Mouse (Mus musculus): Measurements from ENCODE around the gene Il2ra. TPM values are rescaled to one million over a fixed set of nuclear protein-coding genes. Genes with fewer than 3 reads are reported as not detected.
A peak's percentile ranks its signal among the peaks of the same experiment; 100 is the strongest.

The Il2ra gene
- polyA plus RNA-seq, 1 experiment from 2014 or later = 0.05 TPM

DNA sequence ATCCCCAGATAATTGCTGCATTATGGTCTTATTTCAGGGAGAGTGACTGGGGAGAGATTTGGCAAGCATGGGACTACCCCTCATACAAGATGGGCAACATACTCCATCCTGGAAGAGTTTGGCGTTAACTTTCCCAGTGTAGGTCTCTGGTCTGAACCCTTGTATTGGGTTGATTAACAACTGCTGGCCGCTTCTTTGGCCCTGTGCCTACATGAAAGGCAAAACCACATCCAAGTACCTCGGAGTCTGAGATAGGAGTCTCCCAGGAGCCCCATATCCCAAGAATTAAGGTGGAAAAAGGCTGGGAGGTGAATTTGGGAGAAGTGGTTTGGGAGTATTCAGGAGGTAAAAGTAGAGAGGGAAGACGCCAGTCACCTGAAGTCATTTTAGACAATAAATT is 22.2 kb downstream of the Il2ra start:
- Histone ChIP-seq H3K4me1 (replicated peaks; ENCODE audit: control insufficient read depth, insufficient read depth, low read length) (no peaks in the 10 kb centered on the region), H3K27ac (ENCODE audit: low read depth, low read length) (no peak overlapping the region), H3K9ac (ENCODE audit: low read depth, low read length) (no peak overlapping the region), H3K27me3 (replicated peaks; ENCODE audit: control insufficient read depth, insufficient read depth, low read length) (no peaks in the 10 kb centered on the region), H3K9me3 (ENCODE audit: control insufficient read depth) (no peaks in the 10 kb centered on the region), H3K4me2 (replicated peaks; ENCODE audit: low read depth) (no peak overlapping the region), H3K4me3 (ENCODE audit: low read depth, low read length) (no peak overlapping the region), H3K36me3 (ENCODE audit: control insufficient read depth, insufficient read depth) (no peaks in the 10 kb centered on the region)
- TF ChIP-seq CTCF (IDR thresholded peaks at IDR 0.05; ENCODE audit: low read depth) = no peak
- ATAC-seq = no peak
- 89% methylated on average over 4 of the region's 4 CpGs for WGBS

DNA sequence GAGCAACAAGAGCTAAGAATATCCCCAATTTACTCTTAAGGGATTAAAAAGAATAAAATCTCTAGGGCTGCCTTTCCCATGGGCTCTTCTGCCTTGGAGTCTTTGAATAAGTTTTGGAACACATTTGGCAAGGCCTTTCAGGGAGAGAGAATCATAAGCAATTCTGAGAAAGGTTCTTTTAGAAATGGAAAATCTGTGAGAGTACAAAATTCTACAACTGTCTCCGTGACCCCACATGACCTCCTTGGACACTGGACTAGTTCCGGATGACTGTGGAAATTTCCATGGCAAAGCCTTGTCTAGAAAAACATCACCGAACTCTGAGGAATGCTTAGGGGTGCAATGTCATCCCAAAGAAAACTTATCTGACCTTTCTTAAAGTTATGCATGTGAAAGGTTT is 22.7 kb downstream of the Il2ra start:
- no peak for ATAC-seq
- Histone ChIP-seq H3K9me3 (ENCODE audit: control insufficient read depth) (no peaks in the 10 kb centered on the region), H3K4me1 (replicated peaks; ENCODE audit: control insufficient read depth, insufficient read depth, low read length) (no peaks in the 10 kb centered on the region), H3K27ac (ENCODE audit: low read depth, low read length) (no peak overlapping the region), H3K4me3 (ENCODE audit: low read depth, low read length) (no peak overlapping the region), H3K27me3 (replicated peaks; ENCODE audit: control insufficient read depth, insufficient read depth, low read length) (no peaks in the 10 kb centered on the region), H3K36me3 (ENCODE audit: control insufficient read depth, insufficient read depth) (no peaks in the 10 kb centered on the region), H3K9ac (ENCODE audit: low read depth, low read length) (no peak overlapping the region), H3K4me2 (replicated peaks; ENCODE audit: low read depth) (no peak overlapping the region)
- 88% methylated on average over 3 of the region's 3 CpGs for WGBS
- TF ChIP-seq CTCF (IDR thresholded peaks at IDR 0.05; ENCODE audit: low read depth) = no peak

DNA sequence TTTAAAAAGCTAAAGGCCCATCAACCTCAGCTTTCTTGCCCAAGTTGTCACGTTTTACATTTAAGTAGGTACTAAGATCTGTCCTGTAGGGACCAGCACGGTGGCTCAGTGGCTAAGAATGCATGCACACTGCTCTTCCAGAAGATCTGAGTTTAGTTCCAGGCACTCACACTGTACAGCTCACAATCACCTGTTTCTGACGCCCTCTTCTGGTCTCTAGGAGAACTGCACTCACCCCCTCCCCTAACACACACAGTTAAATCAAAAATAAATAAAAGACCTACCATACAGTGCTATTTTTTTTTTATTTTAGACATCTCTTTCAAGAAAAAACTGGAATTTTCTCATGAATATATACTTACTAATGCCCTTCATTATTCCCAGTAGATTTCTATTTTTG is 29.5 kb downstream of the Il2ra start:
- peak; percentile 41 for TF ChIP-seq CTCF (IDR thresholded peaks at IDR 0.05; ENCODE audit: low read depth)
- no peaks in the 10 kb centered on the region for H3K4me1 ChIP-seq (replicated peaks; ENCODE audit: control insufficient read depth, insufficient read depth, low read length)
- WGBS = 24% methylated on average over 3 of the region's 3 CpGs
- H3K27me3 ChIP-seq (replicated peaks; ENCODE audit: control insufficient read depth, insufficient read depth, low read length) = no peaks in the 10 kb centered on the region
- no peak overlapping the region for H3K27ac ChIP-seq (ENCODE audit: low read depth, low read length)
- ATAC-seq = no peak
- H3K9ac ChIP-seq (ENCODE audit: low read depth, low read length) = no peak overlapping the region
- H3K4me3 ChIP-seq (ENCODE audit: low read depth, low read length) = no peak overlapping the region
- no peak overlapping the region for H3K4me2 ChIP-seq (replicated peaks; ENCODE audit: low read depth)
- no peaks in the 10 kb centered on the region for H3K36me3 ChIP-seq (ENCODE audit: control insufficient read depth, insufficient read depth)
- no peaks in the 10 kb centered on the region for H3K9me3 ChIP-seq (ENCODE audit: control insufficient read depth)

DNA sequence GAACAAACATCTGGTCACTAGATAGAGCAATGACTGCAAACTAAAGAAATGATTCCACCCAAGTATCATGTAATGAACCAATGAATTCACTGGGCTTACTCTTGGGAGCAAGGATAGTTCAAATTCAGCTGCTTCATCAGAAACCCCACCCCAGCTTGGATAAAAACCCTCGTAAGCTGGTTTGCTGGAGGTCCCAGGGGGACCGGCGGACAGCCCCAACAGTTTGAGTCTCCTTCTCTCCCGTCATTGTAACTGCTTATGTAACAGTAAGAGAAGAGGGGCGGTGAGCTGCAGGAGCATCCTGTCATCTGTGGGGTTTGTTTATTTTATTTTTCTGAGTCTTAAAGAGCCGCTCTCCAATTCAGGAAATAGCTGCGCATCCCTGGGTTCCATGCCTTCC is 37.0 kb downstream of the Il2ra start:
- TF ChIP-seq CTCF (IDR thresholded peaks at IDR 0.05; ENCODE audit: low read depth) = no peak
- ATAC-seq = no peak
- Histone ChIP-seq H3K9me3 (ENCODE audit: control insufficient read depth) (no peaks in the 10 kb centered on the region), H3K4me3 (ENCODE audit: low read depth, low read length) (no peak overlapping the region), H3K4me2 (replicated peaks; ENCODE audit: low read depth) (no peak overlapping the region), H3K27ac (ENCODE audit: low read depth, low read length) (no peak overlapping the region), H3K36me3 (ENCODE audit: control insufficient read depth, insufficient read depth) (no peaks in the 10 kb centered on the region), H3K9ac (ENCODE audit: low read depth, low read length) (no peak overlapping the region), H3K27me3 (replicated peaks; ENCODE audit: control insufficient read depth, insufficient read depth, low read length) (no peaks in the 10 kb centered on the region), H3K4me1 (replicated peaks; ENCODE audit: control insufficient read depth, insufficient read depth, low read length) (no peaks in the 10 kb centered on the region)
- WGBS = 59% methylated on average over 7 of the region's 7 CpGs

DNA sequence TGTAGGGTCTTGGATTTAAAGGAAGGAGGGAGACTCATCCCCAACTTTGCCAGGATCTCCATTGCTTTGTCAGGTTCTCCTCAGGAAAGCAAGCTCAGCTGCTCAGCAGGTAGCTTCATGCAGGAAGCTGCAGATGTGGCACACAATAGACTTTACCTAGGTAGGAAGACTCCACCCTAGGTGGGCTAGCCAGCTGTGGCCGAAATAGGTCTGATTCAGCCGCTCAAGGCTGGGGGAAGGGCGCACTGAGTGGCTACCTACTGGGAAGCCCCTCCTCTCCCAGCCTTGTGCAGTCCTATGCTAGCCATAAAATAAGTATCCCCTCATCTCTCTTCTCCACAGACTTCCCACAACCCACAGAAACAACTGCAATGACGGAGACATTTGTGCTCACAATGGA is 40.1 kb downstream of the Il2ra start:
- Histone ChIP-seq H3K27me3 (replicated peaks; ENCODE audit: control insufficient read depth, insufficient read depth, low read length) (no peaks in the 10 kb centered on the region), H3K4me3 (ENCODE audit: low read depth, low read length) (no peak overlapping the region), H3K27ac (ENCODE audit: low read depth, low read length) (no peak overlapping the region), H3K36me3 (ENCODE audit: control insufficient read depth, insufficient read depth) (no peaks in the 10 kb centered on the region), H3K9ac (ENCODE audit: low read depth, low read length) (no peak overlapping the region), H3K4me2 (replicated peaks; ENCODE audit: low read depth) (no peak overlapping the region), H3K9me3 (ENCODE audit: control insufficient read depth) (no peaks in the 10 kb centered on the region), H3K4me1 (replicated peaks; ENCODE audit: control insufficient read depth, insufficient read depth, low read length) (no peaks in the 10 kb centered on the region)
- ATAC-seq = no peak
- WGBS = 69% methylated on average over 4 of the region's 4 CpGs
- no peak for TF ChIP-seq CTCF (IDR thresholded peaks at IDR 0.05; ENCODE audit: low read depth)

DNA sequence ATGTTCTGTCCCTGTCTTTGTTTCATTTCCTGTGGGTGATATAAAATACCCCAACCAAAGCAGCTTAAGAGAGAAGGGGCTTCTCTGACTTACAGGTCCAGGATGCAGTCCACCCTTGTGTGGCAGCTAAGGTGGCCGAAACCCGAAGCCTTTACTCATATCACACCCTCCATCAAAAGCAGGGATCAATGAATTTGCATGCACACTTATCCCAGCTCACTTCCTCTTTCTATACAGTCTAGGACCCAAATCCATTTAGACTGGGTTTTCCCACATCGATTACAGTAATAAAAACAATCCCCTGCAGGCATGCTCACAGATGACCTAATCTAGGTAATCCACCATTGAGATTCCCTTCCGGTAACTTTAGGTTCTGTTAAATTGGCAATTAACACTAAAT is 43.9 kb downstream of the Il2ra start:
- Histone ChIP-seq H3K27ac (ENCODE audit: low read depth, low read length) (no peak overlapping the region), H3K4me2 (replicated peaks; ENCODE audit: low read depth) (no peak overlapping the region), H3K36me3 (ENCODE audit: control insufficient read depth, insufficient read depth) (no peaks in the 10 kb centered on the region), H3K9me3 (ENCODE audit: control insufficient read depth) (no peaks in the 10 kb centered on the region), H3K4me3 (ENCODE audit: low read depth, low read length) (no peak overlapping the region), H3K27me3 (replicated peaks; ENCODE audit: control insufficient read depth, insufficient read depth, low read length) (no peaks in the 10 kb centered on the region), H3K4me1 (replicated peaks; ENCODE audit: control insufficient read depth, insufficient read depth, low read length) (no peaks in the 10 kb centered on the region), H3K9ac (ENCODE audit: low read depth, low read length) (no peak overlapping the region)
- no peak for TF ChIP-seq CTCF (IDR thresholded peaks at IDR 0.05; ENCODE audit: low read depth)
- WGBS = 69% methylated on average over 4 of the region's 4 CpGs
- no peak for ATAC-seq

DNA sequence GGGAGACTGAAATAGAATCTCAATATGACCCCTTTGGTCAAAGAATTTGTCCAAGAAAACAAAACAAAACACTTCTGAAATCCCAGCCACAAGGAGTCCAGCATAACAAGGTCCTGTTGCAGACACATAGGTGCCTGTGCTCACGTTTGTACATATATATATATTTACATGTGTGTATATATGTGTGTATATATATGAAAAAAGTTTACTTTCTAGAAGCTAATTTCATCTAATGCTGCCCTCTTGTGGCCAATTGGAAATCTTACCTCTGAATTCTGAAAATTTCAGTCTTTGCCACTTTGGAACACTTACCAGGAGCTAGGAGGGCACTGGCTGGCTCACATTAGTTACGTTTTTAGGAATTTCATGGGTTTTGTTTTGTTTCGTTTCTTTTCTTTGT is 44.8 kb downstream of the Il2ra start:
- H3K4me1 ChIP-seq (replicated peaks; ENCODE audit: control insufficient read depth, insufficient read depth, low read length) = no peaks in the 10 kb centered on the region
- H3K4me3 ChIP-seq (ENCODE audit: low read depth, low read length) = no peak overlapping the region
- no peak overlapping the region for H3K9ac ChIP-seq (ENCODE audit: low read depth, low read length)
- H3K27me3 ChIP-seq (replicated peaks; ENCODE audit: control insufficient read depth, insufficient read depth, low read length) = no peaks in the 10 kb centered on the region
- 12% methylated on average over 3 of the region's 3 CpGs for WGBS
- peak; percentile 61 for TF ChIP-seq CTCF (IDR thresholded peaks at IDR 0.05; ENCODE audit: low read depth)
- no peaks in the 10 kb centered on the region for H3K36me3 ChIP-seq (ENCODE audit: control insufficient read depth, insufficient read depth)
- no peak overlapping the region for H3K4me2 ChIP-seq (replicated peaks; ENCODE audit: low read depth)
- no peaks in the 10 kb centered on the region for H3K9me3 ChIP-seq (ENCODE audit: control insufficient read depth)
- ATAC-seq = no peak
- no peak overlapping the region for H3K27ac ChIP-seq (ENCODE audit: low read depth, low read length)

All from intestine, postnatal 0 days (tissue).